Mouse (Mus musculus) lung, adult 2 months (tissue): ENCODE measurements around the gene Fabp6.

Experiments
- CTCF ChIP-seq: fragments of 200-500 bp; IDR thresholded peaks from 2 replicates; pipeline ENCODE4 v1.5.1; 2011; ENCODE audit warnings: mild to moderate bottlenecking, low read length, control low read depth; ENCODE audit not compliant: insufficient read depth
- POLR2A ChIP-seq: fragments of 200-500 bp; IDR thresholded peaks from 2 replicates; pipeline ENCODE4 v1.6.1; 2011; ENCODE audit warnings: low read depth, mild to moderate bottlenecking, control low read depth, low read length, borderline replicate concordance; ENCODE audit errors: extremely low read depth

- TF ChIP-seq CTCF (no peak), POLR2A (no peak)
These were observed 43.9 kb upstream of the Fabp6 start for GRCm38 (mm10) chr11:43645286-43645685.
